Mouse (Mus musculus) midbrain, postnatal 0 days (tissue): ENCODE measurements around the gene Pilrb2. TPM values are rescaled to one million over a fixed set of nuclear protein-coding genes. Genes with fewer than 3 reads are reported as not detected.
"Not testable (repeated sequence)": the region's sequence is repeated elsewhere in the genome, so short reads cannot be mapped to it uniquely, and the experiment has no call there.

ENCODE experiments used
- ATAC-seq: fragments of 200-750 bp; cut with Nextera tagmentation; 2 replicates; pipeline ENCODE4 v1.8.0; 2017; ENCODE audit warnings: moderate number of reproducible peaks, mild to moderate bottlenecking, moderate TSS enrichment, moderate library complexity; ENCODE audit not compliant: low FRiP score
- DNase-seq: peaks from one replicate; pipeline ENCODE4 v3.0.0-alpha.2; 2015; ENCODE audit warnings: low spot score
- H3K27ac ChIP-seq: fragments of 300-500 bp; sonication (generic); 2 replicates; pipeline ENCODE4 v1.5.1; 2014; ENCODE audit warnings: low read depth, mild to moderate bottlenecking, low read length, mixed read lengths
- H3K27me3 ChIP-seq: fragments of 300-500 bp; sonication (generic); 2 replicates; pipeline ENCODE4 v1.6.1; 2014; ENCODE audit warnings: low read length, control low read depth, mixed read lengths; ENCODE audit not compliant: insufficient read depth
- H3K36me3 ChIP-seq: fragments of 300-500 bp; sonication (generic); 2 replicates; pipeline ENCODE4 v1.6.1; 2014; ENCODE audit warnings: low read length, control low read depth, mixed read lengths; ENCODE audit not compliant: insufficient read depth
- H3K4me1 ChIP-seq: fragments of 300-500 bp; sonication (generic); 2 replicates; pipeline ENCODE4 v1.6.1; 2014; ENCODE audit warnings: mild to moderate bottlenecking, control low read depth, antibody characterized with exemption, low read length, mixed read lengths; ENCODE audit not compliant: insufficient read depth
- H3K4me2 ChIP-seq: fragments of 300-500 bp; sonication (generic); 2 replicates; pipeline ENCODE4 v1.6.1; 2014; ENCODE audit warnings: low read depth, mild to moderate bottlenecking, low read length, mixed read lengths; ENCODE audit not compliant: poor library complexity, severe bottlenecking
- H3K4me3 ChIP-seq: fragments of 300-500 bp; sonication (generic); 2 replicates; pipeline ENCODE4 v1.5.1; 2014; ENCODE audit warnings: low read depth, mild to moderate bottlenecking, low read length, moderate library complexity
- H3K9ac ChIP-seq: fragments of 300-500 bp; sonication (generic); replicated peaks from 2 replicates; pipeline ENCODE4 v1.6.1; 2014; ENCODE audit warnings: mild to moderate bottlenecking, low read length, moderate library complexity, mixed read lengths; ENCODE audit not compliant: poor library complexity, severe bottlenecking
- H3K9me3 ChIP-seq: fragments of 300-500 bp; sonication (generic); 2 replicates; pipeline ENCODE4 v1.6.1; 2016; ENCODE audit warnings: low read length, control low read depth
- CTCF ChIP-seq: IDR thresholded peaks from 2 replicates; pipeline ENCODE4 v1.5.1; 2016; ENCODE audit warnings: antibody characterized with exemption, mild to moderate bottlenecking
- WGBS: fragments of 180-500 bp; shearing (Covaris S2); extraction: QIAGEN DNeasy Blood & Tissue Kit; methylation state at CpG from one replicate; pipeline ENCODE4 v1.1.7; 2014; 5-methylcytosine and 5-hydroxymethylcytosine counted together
- polyA plus RNA-seq: library from polyadenylated mRNA; unstranded; fragments of >200 nt; fragmentation: Nextera tagmentation; extraction: Ambion mirVana; gene quantifications from 2 replicates; pipeline ENCODE4 v1.2.1, GENCODE M21; 2015
- total RNA-seq: library from RNA; depleted of rRNA; stranded (reverse); fragments of >200 nt; gene quantifications from 2 replicates; pipeline ENCODE4 v1.2.3, GENCODE M21; 2014; rRNA removed

The Pilrb2 gene
- total RNA-seq (not detected in 2 replicates), polyA plus RNA-seq (0.16 TPM in 1 of 2 replicates, not detected in the other)

- not testable (repeated sequence) for H3K9ac ChIP-seq, H3K27ac ChIP-seq, H3K4me1 ChIP-seq, H3K4me2 ChIP-seq, DNase-seq, H3K9me3 ChIP-seq, ATAC-seq, H3K4me3 ChIP-seq, H3K27me3 ChIP-seq, H3K36me3 ChIP-seq
- WGBS: 65% methylated on average over 2 of the region's 3 CpGs
These were observed at the start of gene Pilrb2 for GRCm38 (mm10) chr5:137871644-137872380. Pilrb2 (minus strand) TSS chr5:137871815.

GRCm38 (mm10) chr5:137915550-137915949 is 43.9 kb upstream of the Pilrb2 start:
- Histone ChIP-seq H3K27ac (no peak overlapping the region), H3K9ac (no peak overlapping the region), H3K4me3 (no peak overlapping the region), H3K36me3 (no peaks in the 10 kb centered on the region), H3K4me1 (no peaks in the 10 kb centered on the region), H3K27me3 (no peaks in the 10 kb centered on the region), H3K9me3 (no peaks in the 10 kb centered on the region), H3K4me2 (no peak overlapping the region)
- DNase-seq: no peak
- TF ChIP-seq CTCF: no peak
- ATAC-seq: no peak
- WGBS: 76% methylated on average over 6 of the region's 6 CpGs

GRCm38 (mm10) chr5:137914508-137914907 is 42.9 kb upstream of the Pilrb2 start:
- no peak overlapping the region for H3K4me3 ChIP-seq
- H3K27ac ChIP-seq: no peak overlapping the region
- H3K9me3 ChIP-seq: no peaks in the 10 kb centered on the region
- H3K4me1 ChIP-seq: no peaks in the 10 kb centered on the region
- H3K9ac ChIP-seq: no peak overlapping the region
- no peaks in the 10 kb centered on the region for H3K36me3 ChIP-seq
- peak; percentile 47 for TF ChIP-seq CTCF
- ATAC-seq (no peak), DNase-seq (peak; percentile 0)
- H3K4me2 ChIP-seq: no peak overlapping the region
- no peaks in the 10 kb centered on the region for H3K27me3 ChIP-seq

- WGBS: 88% methylated on average over 3 of the region's 3 CpGs
- no peak for ATAC-seq
- no peak for DNase-seq
- H3K4me3 ChIP-seq: no peak overlapping the region
- TF ChIP-seq CTCF: no peak
- no peaks in the 10 kb centered on the region for H3K4me1 ChIP-seq
- H3K36me3 ChIP-seq: no peaks in the 10 kb centered on the region
- no peak overlapping the region for H3K4me2 ChIP-seq
- no peak overlapping the region for H3K9ac ChIP-seq
- H3K27me3 ChIP-seq: no peaks in the 10 kb centered on the region
- no peak overlapping the region for H3K27ac ChIP-seq
- no peaks in the 10 kb centered on the region for H3K9me3 ChIP-seq
These were observed 38.1 kb upstream of the Pilrb2 start for GRCm38 (mm10) chr5:137909564-137910262.

GRCm38 (mm10) chr5:137897812-137898211 is 26.2 kb upstream of the Pilrb2 start:
- no peaks in the 10 kb centered on the region for H3K4me1 ChIP-seq
- 78% methylated on average over 1 of the region's 1 CpGs for WGBS
- H3K27me3 ChIP-seq: no peaks in the 10 kb centered on the region
- no peaks in the 10 kb centered on the region for H3K9me3 ChIP-seq
- no peak overlapping the region for H3K4me2 ChIP-seq
- no peak overlapping the region for H3K4me3 ChIP-seq
- no peak overlapping the region for H3K27ac ChIP-seq
- ATAC-seq: no peak
- no peak for TF ChIP-seq CTCF
- no peaks in the 10 kb centered on the region for H3K36me3 ChIP-seq
- DNase-seq: no peak
- H3K9ac ChIP-seq: no peak overlapping the region

- WGBS: 69% methylated on average over 1 of the region's 1 CpGs
- peak; percentile 48 for TF ChIP-seq CTCF
- DNase-seq: peak; percentile 1
These were observed 21.3 kb upstream of the Pilrb2 start for GRCm38 (mm10) chr5:137892954-137893353.

More at GRCm38 (mm10) chr5:137892954-137893353, 21.3 kb upstream of the Pilrb2 start:
- no peaks in the 10 kb centered on the region for H3K36me3 ChIP-seq
- no peak overlapping the region for H3K4me2 ChIP-seq
- no peaks in the 10 kb centered on the region for H3K27me3 ChIP-seq
- H3K9ac ChIP-seq: no peak overlapping the region
- ATAC-seq: no peak
- no peak overlapping the region for H3K4me3 ChIP-seq
- H3K9me3 ChIP-seq: no peaks in the 10 kb centered on the region
- no peaks in the 10 kb centered on the region for H3K4me1 ChIP-seq
- H3K27ac ChIP-seq: no peak overlapping the region
